Mouse (Mus musculus) left cerebral cortex, postnatal 36 days (tissue): ENCODE data around the gene Ndufs8. TPM values are rescaled to one million over a fixed set of nuclear protein-coding genes. Genes with fewer than 3 reads are reported as not detected.
A peak's percentile ranks its signal among the peaks of the same experiment; 100 is the strongest.

ENCODE experiments used
- DNase-seq, 2 experiments: peaks; one replicate each; pipeline ENCODE4 v3.0.0; 2021 to 2022; ENCODE audit warnings: low spot score in 2 of 2, mixed read lengths in 1 of 2
- intact Hi-C: fragments of 180-260 bp; cut with DNase I; formaldehyde crosslinking; loops from one replicate; pipeline ENCODE4 v1.15.1; 2025
- total RNA-seq, 2 experiments: library from RNA; stranded (reverse); gene quantifications; 2 replicates each; pipeline ENCODE4 v1.2.3; 2021

The Ndufs8 gene
- total RNA-seq, 2 experiments from 2014 or later = 137 to 152 TPM

- intact Hi-C loops = no loop called here
- no peak for DNase-seq
Measured at GRCm38 (mm10) chr19:3935032-3935895, 22.7 kb upstream of the Ndufs8 start, which contains the start of gene Unc93b1. TSS of gene Unc93b1 (plus strand) at chr19:3935186.

DNA sequence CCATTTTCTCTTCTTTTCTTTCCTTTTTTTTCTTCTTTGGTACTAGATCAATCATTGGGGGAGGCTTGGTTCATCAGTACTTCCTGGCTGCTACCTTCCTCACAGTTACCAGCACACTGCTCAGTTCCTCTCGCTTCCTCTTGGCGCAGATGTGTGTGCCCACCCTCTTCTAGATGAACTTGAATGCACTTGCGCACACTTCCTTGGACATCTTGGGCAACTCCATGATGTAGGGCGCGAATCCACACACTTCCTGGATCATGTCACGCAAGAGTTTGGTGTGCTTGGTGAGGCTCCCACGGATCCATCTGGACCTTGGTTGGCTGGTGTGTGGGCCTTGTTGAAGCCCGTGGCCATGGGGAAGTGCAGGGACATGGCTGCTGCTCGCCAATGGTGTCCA, 19.1 kb upstream of the Ndufs8 start:
- no peak for DNase-seq
- intact Hi-C loops = no loop called here

DNA sequence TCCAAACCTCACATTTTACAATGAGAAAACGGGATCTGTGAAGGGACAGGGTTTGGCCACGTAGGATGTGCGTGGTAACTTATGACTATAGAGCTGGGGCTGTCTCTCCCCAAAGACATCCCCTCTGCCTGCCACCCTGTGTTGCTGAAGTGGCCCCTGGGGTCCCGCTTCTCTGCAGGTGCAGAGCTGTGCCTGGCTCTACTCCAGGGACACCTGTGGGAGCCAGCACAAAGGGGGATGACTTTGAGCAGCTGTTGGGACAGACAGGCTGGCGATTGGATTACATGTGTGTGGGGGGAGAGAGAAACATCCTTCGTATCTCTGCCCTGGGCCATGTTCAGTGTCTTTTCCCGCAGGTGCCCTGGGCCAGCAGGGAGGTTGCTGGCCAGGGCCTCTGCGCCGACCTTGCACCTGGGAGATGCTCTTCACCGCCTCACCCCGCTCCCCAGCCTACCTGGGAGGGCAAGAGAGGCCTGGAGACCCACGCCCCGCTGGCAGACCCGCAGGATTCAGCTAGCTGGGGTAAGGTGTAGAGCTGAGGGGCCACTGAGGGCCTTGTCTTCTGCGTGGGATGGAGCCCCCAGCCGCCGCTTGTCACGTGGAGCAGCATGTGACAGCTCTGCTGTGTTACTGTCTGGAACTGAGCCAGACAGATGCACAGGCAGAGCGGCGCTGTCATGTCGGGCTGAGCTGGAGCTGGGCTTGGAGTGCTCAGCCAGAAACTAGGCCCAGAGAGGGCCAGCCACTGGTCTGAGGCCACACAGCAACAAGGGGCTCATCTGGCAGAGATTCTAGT, 17.9 kb upstream of the Ndufs8 start:
- intact Hi-C loops = no loop called here
- DNase-seq = no peak

DNA sequence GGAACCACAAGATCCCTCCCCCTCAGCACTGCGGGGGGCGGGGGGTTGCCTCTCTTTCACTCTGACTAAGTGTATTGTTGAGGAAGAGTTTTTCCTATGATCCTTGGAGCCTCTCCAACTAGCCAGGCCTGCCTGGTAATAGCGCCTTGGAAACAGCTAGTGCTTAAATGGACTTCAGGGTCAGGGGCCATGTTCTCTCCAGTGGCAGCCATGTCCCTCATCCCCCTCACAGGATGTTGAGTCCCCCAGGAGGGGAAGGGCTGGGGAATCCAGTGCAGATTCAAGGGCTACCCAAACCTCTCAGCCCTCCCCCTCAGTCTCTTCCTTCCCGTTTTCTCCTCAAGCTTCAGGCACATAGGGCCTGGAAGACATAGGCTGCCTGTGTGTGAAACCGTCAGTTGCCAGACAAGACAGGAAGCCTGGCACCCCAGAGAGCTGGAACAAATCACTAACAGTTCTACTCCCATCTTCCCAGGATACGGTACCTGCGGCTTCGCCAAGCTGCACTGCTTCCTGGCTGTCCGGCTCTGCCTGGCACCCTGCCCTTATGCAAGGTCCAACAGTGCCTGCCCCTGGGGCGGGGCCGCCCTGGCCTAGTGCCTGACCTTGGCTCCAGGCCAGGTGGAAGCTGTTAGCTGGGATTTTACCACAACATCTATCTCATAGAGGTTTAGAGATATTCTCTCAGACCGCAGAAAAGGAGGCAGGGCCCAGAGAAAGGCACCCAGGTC, 16.8 kb upstream of the Ndufs8 start, which contains the start of gene Aldh3b1:
Gene Aldh3b1, minus strand, starts transcription at position 598 of the 731 bp plus-strand sequence.
- intact Hi-C loops = no loop called here
- DNase-seq = peak in 1 of 2 experiments; percentile 56

DNA sequence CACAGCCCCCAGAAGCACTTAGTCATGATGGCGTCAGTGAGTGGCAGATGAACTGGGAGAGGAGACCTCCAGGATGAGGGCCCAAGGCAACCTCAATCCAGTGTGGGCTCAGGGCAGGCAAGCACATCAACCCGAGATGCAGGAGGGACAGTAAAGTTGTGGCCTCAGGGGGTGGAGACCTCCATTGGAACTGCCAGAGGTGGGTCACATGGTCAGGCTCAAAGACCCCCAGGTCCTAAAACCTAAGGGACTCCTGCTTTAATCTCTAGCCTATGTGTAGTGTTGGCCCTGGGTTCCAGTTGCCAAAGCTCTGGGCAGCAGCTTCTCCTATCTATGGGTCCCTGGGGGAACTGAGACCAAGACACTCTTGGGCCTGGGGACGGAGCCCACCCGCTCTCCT, 16.2 kb upstream of the Ndufs8 start:
- DNase-seq = no peak
- intact Hi-C loops = no loop called here

DNA sequence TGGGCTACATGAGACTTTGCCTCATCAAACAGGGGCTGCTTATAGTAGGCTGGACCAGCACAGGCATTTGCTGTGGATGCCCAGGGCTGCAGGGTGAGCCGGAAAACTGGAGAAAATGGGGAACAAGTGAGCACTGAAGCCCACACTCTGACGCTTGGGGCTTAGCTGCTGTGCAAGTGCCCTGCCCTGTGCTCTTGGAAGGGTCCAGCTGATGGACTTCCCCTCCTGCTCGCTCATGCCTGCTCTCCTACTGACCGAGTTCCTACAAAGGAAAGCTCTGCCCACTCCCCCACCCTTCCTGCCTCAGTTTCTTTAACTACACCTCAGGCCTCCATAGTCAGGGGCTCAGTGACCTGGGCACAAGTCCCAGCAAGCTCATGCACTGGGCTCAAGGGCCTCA, 15.4 kb upstream of the Ndufs8 start:
- DNase-seq = no peak
- intact Hi-C loops = no loop called here

GRCm38 (mm10) chr19:3926685-3927084, 14.1 kb upstream of the Ndufs8 start:
- intact Hi-C loops = no loop called here
- DNase-seq = no peak

- intact Hi-C loops = no loop called here
- no peak for DNase-seq
Measured at GRCm38 (mm10) chr19:3926279-3926678, 13.7 kb upstream of the Ndufs8 start.

GRCm38 (mm10) chr19:3925859-3926258, 13.3 kb upstream of the Ndufs8 start:
- intact Hi-C loops = no loop called here
- no peak for DNase-seq

- DNase-seq = no peak
- intact Hi-C loops = no loop called here
Measured at GRCm38 (mm10) chr19:3924868-3925267, 12.3 kb upstream of the Ndufs8 start.

DNA sequence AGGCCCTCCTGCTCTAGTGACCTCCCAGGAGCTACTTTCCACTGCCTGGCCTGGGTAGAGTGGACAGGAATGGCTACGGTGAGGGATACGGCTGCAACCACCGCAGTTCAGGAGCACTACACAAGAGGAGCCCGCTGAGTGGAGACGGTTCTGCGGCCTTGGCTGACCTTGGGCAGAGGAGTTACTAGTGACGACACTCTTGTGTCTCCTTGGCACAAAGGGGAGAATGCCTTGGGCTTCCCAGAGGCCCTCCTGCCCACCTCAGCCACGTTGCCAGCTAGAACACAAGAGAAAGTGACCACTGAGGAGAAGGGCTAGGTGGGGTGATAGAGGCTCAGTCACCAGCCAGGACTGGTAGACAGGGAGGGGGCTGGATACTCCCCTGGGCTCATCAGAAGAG, 11.6 kb upstream of the Ndufs8 start:
- no peak for DNase-seq
- intact Hi-C loops = no loop called here

GRCm38 (mm10) chr19:3923586-3923985, 11.0 kb upstream of the Ndufs8 start:
- intact Hi-C loops = no loop called here

GRCm38 (mm10) chr19:3922661-3923371, 10.2 kb upstream of the Ndufs8 start:
- DNase-seq = no peak
- intact Hi-C loops = no loop called here

More at GRCm38 (mm10) chr19:3923586-3923985, 11.0 kb upstream of the Ndufs8 start:
- DNase-seq = no peak

DNA sequence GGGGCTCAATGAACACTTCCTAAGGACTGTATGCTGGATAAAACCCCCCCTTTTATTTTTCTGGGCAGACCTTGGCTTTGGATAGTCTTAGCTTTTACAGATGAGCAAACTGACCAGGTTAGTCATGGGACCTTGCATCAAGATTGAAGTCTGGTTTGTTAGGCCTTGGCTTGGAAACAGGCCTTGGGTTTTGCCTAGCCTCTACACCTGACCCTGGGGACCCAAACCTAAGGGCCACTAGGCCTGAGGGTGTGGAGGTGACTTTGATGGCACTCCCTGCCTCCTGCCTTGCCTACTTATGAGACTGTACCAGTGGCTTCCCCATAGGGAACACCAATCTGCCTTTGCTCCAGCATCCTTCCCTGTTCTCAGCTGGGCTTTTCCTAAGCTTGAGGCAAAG, 7.4 kb upstream of the Ndufs8 start:
- no peak for DNase-seq
- intact Hi-C loops = no loop called here

DNA sequence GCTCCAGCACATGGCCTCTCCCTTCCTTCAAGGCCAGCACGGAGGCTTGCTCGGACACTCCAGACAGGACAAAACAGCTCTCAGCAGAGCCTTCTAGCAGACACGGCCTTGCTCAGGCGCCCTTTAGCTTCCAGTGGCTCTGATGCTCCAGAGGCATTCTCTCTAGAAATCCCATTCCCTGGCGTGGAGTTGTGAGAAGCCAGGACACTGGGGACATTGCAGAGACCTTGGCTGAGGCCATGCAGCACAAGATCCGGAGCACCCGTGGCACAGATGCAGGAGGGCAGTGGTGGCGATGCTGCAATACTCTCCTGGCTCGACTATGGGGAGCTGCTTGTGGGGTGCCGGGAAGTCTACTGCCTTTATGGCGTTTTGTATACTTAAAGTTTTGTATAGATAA, 4.2 kb upstream of the Ndufs8 start:
- DNase-seq = no peak
- intact Hi-C loops = no loop called here

DNA sequence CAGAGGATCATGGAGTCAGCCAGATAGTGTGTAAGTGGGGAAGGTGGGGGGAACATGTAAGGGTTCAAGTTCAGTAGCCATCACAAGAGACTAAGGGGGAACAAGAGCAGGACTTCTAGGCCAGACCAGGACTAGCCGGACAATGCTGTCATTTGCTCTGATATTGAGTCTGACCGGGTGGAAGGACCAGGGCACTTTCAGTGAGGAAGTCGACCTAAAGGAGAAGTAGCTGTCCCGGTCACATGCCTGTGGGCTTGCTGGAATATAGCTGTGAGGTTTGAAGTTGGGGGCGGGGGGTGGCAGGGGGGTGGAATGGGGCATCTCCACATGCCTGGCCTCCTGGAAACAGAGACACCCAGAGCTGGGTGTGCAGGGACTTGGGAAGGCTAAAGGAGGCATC, 2.0 kb upstream of the Ndufs8 start:
- intact Hi-C loops = no loop called here
- DNase-seq = no peak

DNA sequence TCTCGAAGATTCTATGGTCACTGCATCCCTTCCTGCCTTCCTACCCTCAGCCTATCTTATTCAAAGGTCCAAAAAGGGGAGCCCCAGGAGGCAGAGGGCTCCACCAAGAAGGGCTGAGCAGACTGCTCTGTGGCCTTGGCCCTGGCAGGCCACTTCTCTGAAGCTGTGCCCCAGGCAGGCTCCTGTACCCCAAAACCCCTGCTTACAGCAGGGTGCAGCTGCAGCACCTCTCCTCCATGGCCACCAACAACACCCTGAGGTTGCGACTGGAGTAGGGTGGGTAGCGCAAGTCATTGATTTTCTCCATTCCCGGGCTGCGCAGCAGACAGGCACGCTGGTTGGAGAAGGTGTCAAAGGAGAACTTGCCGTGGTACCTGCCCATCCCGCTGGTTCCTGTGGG, 1.1 kb upstream of the Ndufs8 start:
- no peak for DNase-seq
- intact Hi-C loops = loop anchor here (2.0 kb wide), 1 partner anchor 147 kb away; the partner anchor contains the start of gene Kmt5b

- intact Hi-C loops = no loop called here
- no peak for DNase-seq
Measured at GRCm38 (mm10) chr19:3910206-3910605, 2.4 kb downstream of the Ndufs8 start.

DNA sequence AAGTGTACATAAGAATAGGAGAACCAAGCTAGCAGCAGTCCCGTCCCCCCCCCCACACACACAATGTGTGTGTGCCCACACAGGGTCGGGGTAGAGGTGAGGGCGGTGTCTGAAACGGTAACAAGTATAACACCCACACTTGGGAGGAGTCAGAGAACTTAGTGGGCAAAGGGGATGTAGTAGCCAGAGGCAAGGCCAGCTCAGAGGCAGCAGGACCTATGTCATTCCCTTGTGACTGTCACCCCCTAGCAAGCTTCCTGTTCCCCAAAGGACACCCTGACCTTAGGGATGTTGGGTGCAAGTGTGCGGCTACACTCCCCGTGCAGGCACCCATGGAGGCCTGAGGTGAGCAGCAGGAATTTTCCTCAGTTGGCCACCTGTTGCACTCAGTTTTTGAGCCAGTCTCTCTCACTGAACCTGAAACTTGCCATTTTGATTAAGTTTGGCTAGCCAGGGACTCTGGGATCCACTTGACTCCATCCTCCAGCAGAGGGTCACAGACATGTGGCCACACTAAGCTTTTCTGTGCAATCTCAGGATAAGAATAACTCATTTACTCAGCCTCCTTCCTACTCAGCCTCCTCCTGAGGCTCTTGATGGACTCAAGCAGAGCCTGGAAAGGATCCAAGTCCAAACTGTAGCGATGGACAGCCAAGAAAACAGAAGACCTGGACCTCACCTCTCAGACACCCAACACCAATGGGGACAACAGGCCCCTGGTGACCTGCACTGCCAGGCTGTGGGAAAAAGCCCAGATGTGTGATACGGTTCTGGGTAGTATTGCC, 4.5 kb downstream of the Ndufs8 start:
- intact Hi-C loops = no loop called here
- no peak for DNase-seq
